Mouse (Mus musculus) left cerebral cortex, postnatal 14 days (tissue): ENCODE measurements around the gene Ddx55. TPM values are rescaled to one million over a fixed set of nuclear protein-coding genes. Genes with fewer than 3 reads are reported as not detected.
"Not testable (repeated sequence)": the region's sequence is repeated elsewhere in the genome, so short reads cannot be mapped to it uniquely, and the experiment has no call there.

ENCODE experiments used
- DNase-seq, 2 experiments: peaks; one replicate each; pipeline ENCODE4 v3.0.0; 2021 to 2022; ENCODE audit warnings: low spot score in 2 of 2, mixed read lengths in 1 of 2
- intact Hi-C: fragments of 180-260 bp; cut with DNase I; formaldehyde crosslinking; loops from one replicate; pipeline ENCODE4 v1.15.1; 2025
- total RNA-seq, 2 experiments: library from RNA; stranded (reverse); gene quantifications; 2 replicates each; pipeline ENCODE4 v1.2.3; 2021

The Ddx55 gene
- total RNA-seq, 2 experiments from 2014 or later = 20.5 to 26.3 TPM

DNA sequence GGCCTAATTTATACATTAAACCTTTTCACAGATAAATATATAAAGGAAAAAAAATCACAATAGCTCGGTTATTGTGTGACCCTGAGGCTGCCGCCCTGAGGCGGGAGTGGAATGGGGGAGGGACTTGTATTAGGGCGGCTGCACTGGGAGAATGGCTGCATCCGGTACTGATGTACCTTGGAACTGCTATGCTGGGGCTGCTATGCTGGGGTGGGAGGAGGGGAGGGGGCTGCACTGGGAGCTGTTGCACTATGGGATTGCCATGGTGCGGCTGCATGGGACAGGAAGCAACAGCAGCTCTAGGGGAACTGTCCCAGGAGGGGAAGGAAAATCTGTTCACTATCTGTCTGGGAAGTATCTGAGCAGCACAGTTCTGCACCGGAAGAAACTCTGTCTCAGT lies 20.2 kb upstream of the Ddx55 start:
- DNase-seq = no peak
- intact Hi-C loops = loop anchor here (5.0 kb wide), 1 partner anchor 50 kb away; the partner anchor contains the start of gene Snrnp35

DNA sequence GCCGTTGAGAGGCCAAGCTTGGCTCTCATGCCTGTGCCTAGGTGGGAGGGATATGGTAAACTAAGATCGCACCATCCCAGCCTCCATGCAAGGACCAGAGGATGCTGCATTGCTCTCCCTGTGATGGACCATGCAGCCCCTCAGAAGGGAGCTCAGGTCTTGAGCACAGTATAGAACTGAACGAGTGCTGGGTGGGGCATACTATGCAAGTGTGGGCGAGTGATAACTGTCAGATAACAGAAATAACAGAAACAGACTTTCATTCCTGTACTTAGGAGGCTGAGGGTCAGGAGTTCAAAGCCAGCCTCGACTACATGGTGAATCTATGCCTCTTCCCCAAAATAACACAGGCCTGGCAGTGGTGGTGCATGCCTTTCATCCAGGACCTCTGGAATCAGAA lies 17.6 kb upstream of the Ddx55 start:
- intact Hi-C loops = loop anchor here (5.0 kb wide), 1 partner anchor 98 kb away; the partner anchor contains the start of gene Kmt5a
- DNase-seq = no peak

GRCm38 (mm10) chr5:124536776-124537175 lies 15.9 kb upstream of the Ddx55 start:
- no peak for DNase-seq
- intact Hi-C loops = loop anchor here (5.0 kb wide), 1 partner anchor 99 kb away; the partner anchor contains the start of gene Kmt5a

GRCm38 (mm10) chr5:124538813-124539792 lies 13.6 kb upstream of the Ddx55 start:
- peak; percentile 74 to 76 for DNase-seq
- intact Hi-C loops = loop anchor here (5.0 kb wide), 1 partner anchor 102 kb away; the partner anchor contains the start of gene Kmt5a

- intact Hi-C loops = loop anchor here (5.0 kb wide), 1 partner anchor 103 kb away; the partner anchor contains the start of gene Kmt5a
- DNase-seq = no peak
These were observed 12.8 kb upstream of the Ddx55 start for GRCm38 (mm10) chr5:124539905-124540304.

GRCm38 (mm10) chr5:124540383-124540786 lies 12.3 kb upstream of the Ddx55 start, which contains the start of gene Tmed2:
TSS of gene Tmed2 (plus strand) at chr5:124540695.
- peak; percentile 97 to 98 for DNase-seq
- intact Hi-C loops = no loop called here

- DNase-seq = peak in 1 of 2 experiments; percentile 39
- intact Hi-C loops = no loop called here
These were observed 11.6 kb upstream of the Ddx55 start for GRCm38 (mm10) chr5:124540905-124541601.

GRCm38 (mm10) chr5:124541602-124541973 lies 11.1 kb upstream of the Ddx55 start:
- DNase-seq = no peak
- intact Hi-C loops = no loop called here

DNA sequence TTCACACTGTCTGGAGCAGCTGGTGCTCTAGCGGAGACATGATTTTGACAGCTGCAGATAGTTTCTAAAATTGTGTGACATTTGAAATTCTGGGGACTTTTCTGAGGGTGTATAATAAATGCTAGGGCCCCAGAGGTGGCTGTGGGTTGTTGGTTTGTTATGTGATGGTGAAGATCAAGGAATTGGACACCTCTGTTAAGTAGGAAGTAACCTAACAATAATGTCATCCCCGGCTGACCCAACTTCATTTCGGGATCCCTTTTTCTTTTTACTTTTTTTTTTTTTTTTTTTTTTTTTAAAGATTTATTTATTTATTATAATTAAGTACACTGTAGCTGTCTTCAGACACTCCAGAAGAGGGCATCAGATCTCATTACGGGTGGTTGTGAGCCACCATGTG lies 1.9 kb upstream of the Ddx55 start:
- DNase-seq, intact Hi-C loops: not testable (repeated sequence)

GRCm38 (mm10) chr5:124551349-124552093 lies 1.1 kb upstream of the Ddx55 start:
- intact Hi-C loops, DNase-seq: not testable (repeated sequence)

- DNase-seq = no peak
- intact Hi-C loops = no loop called here
These were observed 581 bp upstream of the Ddx55 start for GRCm38 (mm10) chr5:124552094-124552472.

- no peak for DNase-seq
- intact Hi-C loops = no loop called here
These were observed 943 bp downstream of the Ddx55 start for GRCm38 (mm10) chr5:124553607-124554006.

DNA sequence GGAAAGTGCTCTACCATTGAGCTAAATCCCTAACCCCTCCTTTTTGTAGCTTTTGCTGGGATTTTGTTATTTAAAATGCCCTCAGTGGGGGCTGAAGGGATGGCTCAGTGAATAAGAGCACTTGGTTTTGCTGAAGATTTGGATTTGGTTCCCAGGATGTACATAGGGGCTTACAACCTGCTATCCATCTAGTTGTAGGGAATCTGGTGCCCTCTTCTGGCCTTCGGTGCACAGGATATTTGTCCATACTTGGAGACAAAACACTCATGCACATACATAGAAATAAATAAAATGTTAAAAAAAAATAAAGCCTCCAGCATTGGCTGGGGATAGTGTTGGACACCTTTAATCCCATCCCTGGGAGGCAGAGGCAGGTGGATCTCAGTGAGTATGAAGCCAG lies 2.5 kb downstream of the Ddx55 start:
- intact Hi-C loops = no loop called here
- no peak for DNase-seq

GRCm38 (mm10) chr5:124571068-124571467 lies 18.4 kb downstream of the Ddx55 start:
- intact Hi-C loops = no loop called here
- peak; percentile 48 to 63 for DNase-seq

- no peak for DNase-seq
- intact Hi-C loops = no loop called here
These were observed 22.8 kb downstream of the Ddx55 start for GRCm38 (mm10) chr5:124575467-124575866.

- peak; percentile 92 to 96 for DNase-seq
- intact Hi-C loops = no loop called here
These were observed 26.1 kb downstream of the Ddx55 start, which contains the start of the genes Eif2b1 and Gtf2h3 for GRCm38 (mm10) chr5:124578633-124579317. TSS of gene Eif2b1 (minus strand) at chr5:124579131. TSS of gene Gtf2h3 (plus strand) at chr5:124579140.

DNA sequence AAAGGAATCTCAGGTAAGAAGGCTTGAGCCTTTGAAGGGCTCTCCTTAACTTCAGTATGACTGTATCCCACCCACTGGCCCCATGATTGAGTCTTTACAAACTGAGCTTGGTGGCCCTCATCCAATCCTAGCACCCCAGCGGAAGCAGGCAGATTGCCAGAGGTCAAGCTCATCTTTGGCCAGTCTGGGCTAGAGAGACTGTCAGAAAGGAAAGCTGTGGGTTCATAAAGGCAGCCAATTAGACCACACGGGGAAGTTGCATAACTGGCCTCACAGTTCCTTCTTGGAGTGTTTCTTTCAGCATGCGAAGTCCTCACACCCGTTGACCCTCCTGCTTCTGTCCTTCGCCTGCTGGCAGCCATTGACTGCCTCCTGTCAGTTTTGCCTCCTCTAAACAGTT lies 29.9 kb downstream of the Ddx55 start:
- intact Hi-C loops = no loop called here
- no peak for DNase-seq

GRCm38 (mm10) chr5:124592768-124593167 lies 40.1 kb downstream of the Ddx55 start:
- intact Hi-C loops = no loop called here
- no peak for DNase-seq
